Mouse (Mus musculus) myocyte (in vitro differentiated cells): Measurements from ENCODE around the gene Nlrp6. TPM values are rescaled to one million over a fixed set of nuclear protein-coding genes. Genes with fewer than 3 reads are reported as not detected.

Experiments used
- H3K27me3 ChIP-seq: one replicate; pipeline ENCODE4 v1.6.1; 2011; ENCODE audit not compliant: control insufficient read depth, insufficient read depth, insufficient read length
- H3K36me3 ChIP-seq: one replicate; pipeline ENCODE4 v1.6.1; 2011; ENCODE audit not compliant: control insufficient read depth, insufficient read depth
- H3K4me2 ChIP-seq: one replicate; pipeline ENCODE4 v1.6.1; 2011; ENCODE audit warnings: low read depth, control low read depth
- H3K4me3 ChIP-seq: one replicate; pipeline ENCODE4 v1.5.1; 2011; ENCODE audit warnings: mild to moderate bottlenecking, control low read depth, moderate library complexity
- H3K79me2 ChIP-seq: one replicate; pipeline ENCODE4 v1.6.1; 2011; ENCODE audit not compliant: control insufficient read depth, insufficient read depth
- H3ac ChIP-seq: one replicate; pipeline ENCODE4 v1.6.1; 2011; ENCODE audit not compliant: control insufficient read depth, insufficient read length
- CEBPB ChIP-seq: IDR thresholded peaks from 2 replicates; pipeline ENCODE4 v1.6.1; 2011; ENCODE audit warnings: mild to moderate bottlenecking, moderate library complexity; ENCODE audit not compliant: poor library complexity, insufficient read depth, severe bottlenecking
- E2F4 ChIP-seq: IDR thresholded peaks from one replicate; pipeline ENCODE4 v1.6.1; 2011; ENCODE audit warnings: mild to moderate bottlenecking, control low read depth, moderate library complexity; ENCODE audit not compliant: insufficient read depth
- MAX ChIP-seq: IDR thresholded peaks from one replicate; pipeline ENCODE4 v1.6.1; 2011; ENCODE audit warnings: low read depth, mild to moderate bottlenecking, control low read depth
- MYOD1 ChIP-seq, 3 experiments: IDR thresholded peaks; one replicate each; pipeline ENCODE4 v1.6.1; 2011; ENCODE audit warnings: control low read depth in 2 of 3, low read depth in 2 of 3, mild to moderate bottlenecking in 2 of 3, moderate library complexity in 1 of 3; ENCODE audit not compliant: insufficient read length in 2 of 3, control insufficient read depth in 1 of 3
- MYOG ChIP-seq, 3 experiments: IDR thresholded peaks; one replicate each; pipeline ENCODE4 v1.6.1; 2011; ENCODE audit warnings: control low read depth in 2 of 3, low read depth in 2 of 3, mild to moderate bottlenecking in 2 of 3; ENCODE audit not compliant: insufficient read length in 2 of 3, control insufficient read depth in 1 of 3, insufficient read depth in 1 of 3
- POLR2A ChIP-seq: IDR thresholded peaks from one replicate; pipeline ENCODE4 v1.6.1; 2011; ENCODE audit warnings: low read depth, mild to moderate bottlenecking, control low read depth, moderate library complexity; ENCODE audit not compliant: insufficient read length
- POLR2AphosphoS2 ChIP-seq: IDR thresholded peaks from one replicate; pipeline ENCODE4 v1.6.1; 2011; ENCODE audit warnings: low read depth, control low read depth; ENCODE audit not compliant: insufficient read length
- REST ChIP-seq: IDR thresholded peaks from one replicate; pipeline ENCODE4 v1.6.1; 2011; ENCODE audit warnings: mild to moderate bottlenecking, control low read depth, moderate library complexity; ENCODE audit not compliant: insufficient read depth, insufficient read length
- SRF ChIP-seq: IDR thresholded peaks from one replicate; pipeline ENCODE4 v1.6.1; 2011; ENCODE audit warnings: low read depth; ENCODE audit not compliant: control insufficient read depth, insufficient read length
- TCF12 ChIP-seq: IDR thresholded peaks from one replicate; pipeline ENCODE4 v1.6.1; 2011; ENCODE audit warnings: mild to moderate bottlenecking, control low read depth; ENCODE audit not compliant: poor library complexity, insufficient read depth, severe bottlenecking
- TCF3 ChIP-seq: IDR thresholded peaks from one replicate; pipeline ENCODE4 v1.6.1; 2011; ENCODE audit warnings: low read depth, control low read depth; ENCODE audit not compliant: insufficient read length
- USF1 ChIP-seq: IDR thresholded peaks from one replicate; pipeline ENCODE4 v1.6.1; 2011; ENCODE audit warnings: low read depth, mild to moderate bottlenecking, control low read depth, moderate library complexity
- polyA plus RNA-seq: library from polyadenylated mRNA; unstranded; fragments of >200 nt; fragmentation: generic; extraction: Trizol; gene quantifications from one replicate; pipeline ENCODE4 v1.2.1, GENCODE M21; 2012; ENCODE audit warnings: missing spikeins

The Nlrp6 gene
- polyA plus RNA-seq, 1 experiment = 0.01 TPM

DNA sequence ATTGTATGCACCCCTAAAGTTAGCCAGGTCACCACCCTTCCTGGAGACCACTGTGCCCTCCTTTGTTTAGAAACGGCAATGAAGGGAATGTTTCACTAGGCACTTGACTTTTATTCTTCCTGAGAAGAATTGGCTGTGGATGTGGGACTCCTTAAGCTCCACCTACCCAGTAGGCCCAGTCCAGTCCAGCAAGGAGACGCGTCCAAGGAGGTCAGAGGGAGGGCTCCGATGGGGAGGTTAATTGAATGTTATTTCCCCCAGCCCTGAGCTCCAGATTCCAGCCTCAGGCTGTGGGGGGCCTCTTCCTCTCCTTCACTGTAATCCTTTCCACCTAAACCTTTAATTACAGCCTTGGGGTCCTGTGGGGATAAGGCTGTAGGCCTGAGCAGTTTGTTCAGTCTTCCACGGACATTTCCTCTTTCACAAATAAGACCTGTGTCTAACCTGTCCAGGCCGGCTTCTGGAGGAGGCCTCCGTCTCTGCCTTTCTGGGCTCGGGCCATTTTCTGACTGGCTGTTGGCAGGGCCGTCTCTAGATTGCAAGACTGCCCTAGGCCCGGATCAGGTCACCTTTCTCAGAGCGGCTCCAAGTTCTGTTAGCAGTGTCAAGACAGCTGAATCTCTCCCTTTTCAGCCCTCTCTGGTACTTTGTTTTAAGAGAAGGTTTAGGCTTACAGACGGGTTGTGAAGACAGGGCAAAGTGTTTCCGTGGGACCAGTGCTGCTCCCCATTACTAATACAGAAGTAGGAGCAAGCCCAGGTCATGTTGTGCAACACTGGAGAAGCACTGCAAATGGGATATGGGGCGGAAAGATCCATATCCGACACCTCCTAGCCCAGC, 18.4 kb upstream of the Nlrp6 start:
- Histone ChIP-seq H3K4me3 (no peak overlapping the region), H3K27me3 (no peaks in the 10 kb centered on the region), H3K36me3 (peaks cover 7% of the 10 kb centered on the region), H3ac (no peak overlapping the region), H3K4me2 (no peak overlapping the region), H3K79me2 (no peaks in the 10 kb centered on the region)
- no peak for TF ChIP-seq TCF3
- no peak for TF ChIP-seq REST
- no peak for TF ChIP-seq TCF12
- no peak for TF ChIP-seq MYOD1 (IDR thresholded peaks at IDR 0.05; ENCODE audit: control insufficient read depth in 1 of 3, insufficient read length in 2 of 3, low read depth in 2 of 3)
- no peak for TF ChIP-seq POLR2A
- TF ChIP-seq USF1 = no peak
- TF ChIP-seq POLR2AphosphoS2 = no peak
- TF ChIP-seq CEBPB = no peak
- no peak for TF ChIP-seq E2F4
- TF ChIP-seq MAX = no peak
- TF ChIP-seq MYOG (IDR thresholded peaks at IDR 0.05; ENCODE audit: control insufficient read depth in 1 of 3, insufficient read depth in 1 of 3, insufficient read length in 2 of 3, low read depth in 2 of 3) = no peak
- TF ChIP-seq SRF = no peak

DNA sequence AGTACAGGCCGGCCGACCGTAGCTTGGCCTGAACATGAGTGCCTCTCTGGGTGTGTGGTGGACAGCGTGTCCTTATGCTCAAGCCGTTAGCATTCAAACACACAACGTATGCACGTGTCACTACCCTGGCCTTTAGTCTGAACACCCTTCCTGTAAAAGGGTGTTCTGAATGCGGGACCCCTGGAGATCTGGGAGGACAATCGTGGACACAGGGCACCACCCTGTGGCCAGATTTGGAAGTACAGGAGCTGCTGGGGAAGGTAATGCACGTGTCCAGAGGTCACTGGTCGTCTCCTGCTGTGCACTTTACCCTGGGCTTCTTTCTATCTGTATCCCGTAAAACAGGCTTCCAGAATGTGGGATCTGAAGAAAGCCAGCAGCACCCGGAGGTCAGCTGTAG, 17.5 kb upstream of the Nlrp6 start:
- no peak overlapping the region for H3K4me2 ChIP-seq
- TF ChIP-seq MYOD1 (IDR thresholded peaks at IDR 0.05; ENCODE audit: control insufficient read depth in 1 of 3, insufficient read length in 2 of 3, low read depth in 2 of 3) (no peak), TCF12 (no peak), POLR2A (no peak), CEBPB (no peak), SRF (no peak), REST (no peak), MAX (no peak), TCF3 (no peak), POLR2AphosphoS2 (no peak), E2F4 (no peak), MYOG (IDR thresholded peaks at IDR 0.05; ENCODE audit: control insufficient read depth in 1 of 3, insufficient read depth in 1 of 3, insufficient read length in 2 of 3, low read depth in 2 of 3) (no peak), USF1 (no peak)

DNA sequence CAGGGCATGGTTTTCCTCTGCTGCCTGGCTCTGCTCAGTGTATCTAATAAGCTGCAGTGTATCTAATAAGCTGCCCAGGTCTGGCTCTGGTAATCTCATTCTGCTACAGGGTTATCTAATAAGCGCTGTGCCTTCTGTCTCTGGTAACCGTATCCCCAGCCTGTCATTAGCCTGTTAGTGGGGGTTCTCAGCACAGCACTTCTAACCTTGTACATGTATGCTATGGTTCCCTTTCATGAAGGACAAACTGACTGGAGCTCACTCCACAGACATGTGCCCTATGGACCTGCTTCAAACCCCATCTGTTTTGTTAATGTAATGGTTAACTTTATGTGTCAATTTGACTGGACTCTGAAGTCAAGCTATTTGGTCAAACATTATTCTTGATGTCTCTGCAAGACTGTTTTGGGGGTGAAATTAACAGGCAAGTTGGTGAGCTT, 15.0 kb upstream of the Nlrp6 start:
- Histone ChIP-seq H3ac (no peak overlapping the region), H3K4me2 (no peak overlapping the region), H3K4me3 (no peak overlapping the region), H3K79me2 (no peaks in the 10 kb centered on the region), H3K36me3 (no peaks in the 10 kb centered on the region), H3K27me3 (no peaks in the 10 kb centered on the region)
- TF ChIP-seq USF1 (no peak), CEBPB (no peak), MAX (no peak), TCF3 (no peak), POLR2AphosphoS2 (no peak), SRF (no peak), E2F4 (no peak), POLR2A (no peak), MYOG (IDR thresholded peaks at IDR 0.05; ENCODE audit: control insufficient read depth in 1 of 3, insufficient read depth in 1 of 3, insufficient read length in 2 of 3, low read depth in 2 of 3) (no peak)

More for the DNA sequence above, 17.5 kb upstream of the Nlrp6 start:
- Histone ChIP-seq H3K79me2 (no peaks in the 10 kb centered on the region), H3ac (no peak overlapping the region), H3K27me3 (no peaks in the 10 kb centered on the region), H3K4me3 (no peak overlapping the region), H3K36me3 (peaks cover 7% of the 10 kb centered on the region)

DNA sequence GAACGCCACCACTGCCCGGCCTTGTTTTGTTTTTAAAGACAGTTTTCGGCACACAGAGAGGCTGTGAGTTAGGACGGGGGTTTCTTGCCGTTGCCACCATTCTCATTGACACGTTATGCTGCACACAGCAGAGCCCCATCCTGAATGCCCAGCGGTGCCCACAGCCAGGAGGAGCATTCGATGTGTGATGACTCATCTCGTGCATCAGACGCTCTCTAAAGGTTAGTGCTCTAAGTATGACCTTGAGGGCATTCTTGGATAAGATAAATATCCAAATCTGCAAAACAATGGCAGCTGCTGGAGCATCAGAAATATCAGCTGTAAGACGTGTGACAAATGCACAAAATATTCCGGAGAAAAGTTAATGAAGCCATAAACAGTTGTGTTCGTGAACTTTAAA, 13.6 kb upstream of the Nlrp6 start:
- Histone ChIP-seq H3K4me3 (no peak overlapping the region), H3ac (no peak overlapping the region), H3K4me2 (no peak overlapping the region), H3K36me3 (no peaks in the 10 kb centered on the region), H3K79me2 (no peaks in the 10 kb centered on the region), H3K27me3 (no peaks in the 10 kb centered on the region)
- TF ChIP-seq TCF3 (no peak), POLR2AphosphoS2 (no peak), MYOD1 (IDR thresholded peaks at IDR 0.05; ENCODE audit: control insufficient read depth in 1 of 3, insufficient read length in 2 of 3, low read depth in 2 of 3) (no peak), POLR2A (no peak), USF1 (no peak), MYOG (IDR thresholded peaks at IDR 0.05; ENCODE audit: control insufficient read depth in 1 of 3, insufficient read depth in 1 of 3, insufficient read length in 2 of 3, low read depth in 2 of 3) (no peak), MAX (no peak), TCF12 (no peak), E2F4 (no peak), CEBPB (no peak), REST (no peak), SRF (no peak)

DNA sequence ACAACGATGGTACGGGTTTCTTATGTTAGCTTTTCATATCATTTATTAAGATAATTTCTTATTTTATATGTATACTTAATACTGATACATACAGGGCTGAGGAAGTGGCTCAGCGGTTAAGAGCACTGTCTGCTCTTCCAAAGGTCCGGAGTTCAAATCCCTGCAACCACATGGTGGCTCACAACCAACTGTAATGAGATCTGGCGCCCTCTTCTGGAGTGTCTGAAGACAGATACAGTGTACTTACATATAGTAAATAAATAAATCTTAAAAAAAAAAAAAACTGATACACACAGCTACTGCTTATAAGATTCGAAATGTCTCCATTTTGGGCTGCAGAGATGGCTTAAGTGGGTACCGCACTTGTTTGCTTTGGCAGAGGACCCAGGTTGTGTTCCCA, 13.0 kb upstream of the Nlrp6 start:
- Histone ChIP-seq H3K27me3 (no peaks in the 10 kb centered on the region), H3K79me2 (no peaks in the 10 kb centered on the region), H3ac (no peak overlapping the region), H3K4me2 (no peak overlapping the region), H3K4me3 (no peak overlapping the region), H3K36me3 (no peaks in the 10 kb centered on the region)
- TF ChIP-seq TCF12 = no peak
- no peak for TF ChIP-seq USF1
- no peak for TF ChIP-seq POLR2AphosphoS2
- no peak for TF ChIP-seq MYOD1 (IDR thresholded peaks at IDR 0.05; ENCODE audit: control insufficient read depth in 1 of 3, insufficient read length in 2 of 3, low read depth in 2 of 3)
- no peak for TF ChIP-seq E2F4
- TF ChIP-seq MAX = no peak
- TF ChIP-seq POLR2A = no peak
- TF ChIP-seq TCF3 = no peak
